Comparison of ENCODE assay signal across 21 mouse cellular contexts in genomic region chr16:95775361-95775760, GRCm38 (mm10).
DNase-seq lines count a peak whose midpoint lies in the region; ATAC-seq and TF ChIP-seq lines count a peak whose summit lies in the region.
"Had no signal": no experiment of that assay in that cellular context is flagged by ENCODE, and none has a peak within 500 bp of the region (broad histone marks: within the 10 kb centered on the region; RNA-seq: fewer than 3 reads in every experiment).

No protein-coding gene starts in this region.

- WGBS in liver, embryonic 13.5 days (ENCODE audit: insufficient replicate concordance): 27% methylated on average over 5 of the region's 5 CpGs
- 45% methylated on average over 5 of the region's 5 CpGs for WGBS in liver, postnatal 0 days (ENCODE audit: insufficient replicate concordance)
- WGBS in thymus, adult 2 months: 54% methylated on average over 5 of the region's 5 CpGs

- H3K9me3 ChIP-seq in liver, embryonic 13.5 days (replicated peaks): no peaks in the 10 kb centered on the region
- H3K9me3 ChIP-seq in liver, postnatal 0 days (ENCODE audit: low read length): no peaks in the 10 kb centered on the region
- H3K9me3 ChIP-seq: embryonic facial prominence, embryonic 12.5 days; heart, embryonic 13.5 days; hindbrain, embryonic 15.5 days had no signal

- no peak for TF ChIP-seq POLR2A in thymus, adult 2 months (IDR thresholded peaks at IDR 0.05; ENCODE audit: control insufficient read depth, extremely low read depth, insufficient read depth, low read length, poor library complexity)

- H3K27ac ChIP-seq in liver, embryonic 13.5 days: no peak overlapping the region
- H3K27ac ChIP-seq in liver, postnatal 0 days (ENCODE audit: low read depth): no peak overlapping the region
- H3K27ac ChIP-seq in thymus, adult 2 months (ENCODE audit: control insufficient read depth, insufficient read depth, low read length): peak overlapping the region; percentile 23
- H3K27ac ChIP-seq: embryonic facial prominence, embryonic 12.5 days; heart, embryonic 13.5 days; hindbrain, embryonic 15.5 days had no signal

- H3K9ac ChIP-seq in liver, embryonic 13.5 days: no peak overlapping the region
- no peak overlapping the region for H3K9ac ChIP-seq in liver, postnatal 0 days (replicated peaks)
- H3K9ac ChIP-seq: embryonic facial prominence, embryonic 12.5 days; heart, embryonic 13.5 days; hindbrain, embryonic 15.5 days had no signal

- no peak overlapping the region for H3K4me3 ChIP-seq in liver, embryonic 13.5 days (replicated peaks)
- no peak overlapping the region for H3K4me3 ChIP-seq in liver, postnatal 0 days (ENCODE audit: low read depth, low read length)
- no peak overlapping the region for H3K4me3 ChIP-seq in thymus, adult 2 months (ENCODE audit: control insufficient read depth, insufficient read depth, low read length)
- H3K4me3 ChIP-seq: embryonic facial prominence, embryonic 12.5 days; heart, embryonic 13.5 days; hindbrain, embryonic 15.5 days had no signal

- no peak overlapping the region for H3K4me2 ChIP-seq in liver, embryonic 13.5 days
- H3K4me2 ChIP-seq in liver, postnatal 0 days (ENCODE audit: low read depth, low read length): no peak overlapping the region
- H3K4me2 ChIP-seq: embryonic facial prominence, embryonic 12.5 days; heart, embryonic 13.5 days; hindbrain, embryonic 15.5 days had no signal

- no peak for TF ChIP-seq CTCF in liver, postnatal 0 days (IDR thresholded peaks at IDR 0.05; ENCODE audit: low read depth)
- no peak for TF ChIP-seq CTCF in thymus, adult 2 months (IDR thresholded peaks at IDR 0.05; ENCODE audit: borderline replicate concordance, control insufficient read depth, extremely low read depth, insufficient read depth, low read length, poor library complexity)

- peaks cover 16% of the 10 kb centered on the region for H3K4me1 ChIP-seq in liver, embryonic 13.5 days (replicated peaks)
- peaks cover 3% of the 10 kb centered on the region; the same call in 1 of the 2 replicates for H3K4me1 ChIP-seq in liver, postnatal 0 days (ENCODE audit: insufficient read depth)
- H3K4me1 ChIP-seq in thymus, adult 2 months (replicated peaks; ENCODE audit: control insufficient read depth, insufficient read depth, low read length): peaks cover 72% of the 10 kb centered on the region

- no peaks in the 10 kb centered on the region for H3K27me3 ChIP-seq in liver, embryonic 13.5 days
- H3K27me3 ChIP-seq in liver, postnatal 0 days (ENCODE audit: insufficient read depth, low read length): no peaks in the 10 kb centered on the region
- no peaks in the 10 kb centered on the region for H3K27me3 ChIP-seq in thymus, adult 2 months (ENCODE audit: control insufficient read depth, insufficient read depth, low read length)
- H3K27me3 ChIP-seq: CH12.LX; embryonic facial prominence, embryonic 12.5 days; hindbrain, embryonic 15.5 days had no signal

- peak; percentile 7 for DNase-seq in liver, embryonic 13.5 days
- no peak for DNase-seq in liver, postnatal 0 days
- peak; percentile 79 for DNase-seq in MEL-GATA-1-ER (ENCODE audit: extremely low read depth, low read depth)
- peak; percentile 52 for DNase-seq in thymus, adult 2 months
- DNase-seq in thymus, postnatal 4 days: peak; percentile 54
- no peak for DNase-seq in embryo, embryonic 10.5 days (ENCODE audit: low spot score)
- DNase-seq in right cerebral cortex, postnatal 14 days: no peak
- DNase-seq: adrenal gland, postnatal 36 days; cerebellum, adult 11 months; cerebellum, adult 8-10 months; cerebellum, postnatal 14 days; gastrocnemius, postnatal 10 days; heart, adult 18-20 months; heart, postnatal 36 days had no signal

- no peaks in the 10 kb centered on the region for H3K36me3 ChIP-seq in liver, embryonic 13.5 days
- H3K36me3 ChIP-seq in liver, postnatal 0 days (replicated peaks; ENCODE audit: insufficient read depth, low read length): no peaks in the 10 kb centered on the region
- H3K36me3 ChIP-seq in thymus, adult 2 months (ENCODE audit: control insufficient read depth, insufficient read depth, low read length): no peaks in the 10 kb centered on the region
- H3K36me3 ChIP-seq: embryonic facial prominence, embryonic 12.5 days; heart, embryonic 13.5 days; hindbrain, embryonic 15.5 days had no signal

- ATAC-seq in liver, embryonic 13.5 days (ENCODE audit: low read depth): no peak
- no peak for ATAC-seq in liver, postnatal 0 days
- no peak for ATAC-seq in monocyte, adult 5-6 weeks (replicated peaks; ENCODE audit: insufficient number of reproducible peaks, low FRiP score, low TSS enrichment, poor library complexity, severe bottlenecking)
- ATAC-seq: activated CD4-positive, CD25-positive, alpha-beta regulatory T cell, adult 4 months; forebrain, embryonic 16.5 days had no signal

- TF ChIP-seq EP300 in liver, postnatal 0 days (IDR thresholded peaks at IDR 0.05; ENCODE audit: low read depth): no peak

Comparison
In these comparisons a context has a peak if more than half of its experiments do, and no peak if none do; other contexts are left out.
1. DNase-seq: peak in liver, embryonic 13.5 days (single experiment), MEL-GATA-1-ER (single experiment), thymus, adult 2 months (single experiment) and thymus, postnatal 4 days (single experiment); none in liver, postnatal 0 days (single experiment), embryo, embryonic 10.5 days (single experiment) and right cerebral cortex, postnatal 14 days (single experiment).